Mouse (Mus musculus): Measurements from ENCODE around the gene Elp6. TPM values are rescaled to one million over a fixed set of nuclear protein-coding genes. Genes with fewer than 3 reads are reported as not detected.
"Not testable (repeated sequence)": the region's sequence is repeated elsewhere in the genome, so short reads cannot be mapped to it uniquely, and the experiment has no call there.

Gene Elp6
- polyA plus RNA-seq, 1 experiment: 26.0 TPM

GRCm38 (mm10) chr9:110329655-110330054 is 24.7 kb downstream of the Elp6 start:
- Histone ChIP-seq H3K36me3 (ENCODE audit: control insufficient read depth, insufficient read depth) (no peaks in the 10 kb centered on the region), H3K27me3 (ENCODE audit: control insufficient read depth, insufficient read depth, insufficient read length) (no peaks in the 10 kb centered on the region), H3K79me3 (ENCODE audit: low read depth) (peaks cover 6% of the 10 kb centered on the region), H3K79me2 (ENCODE audit: control insufficient read depth, insufficient read depth) (peaks cover 13% of the 10 kb centered on the region), H3ac (ENCODE audit: control insufficient read depth, insufficient read length, low read depth) (no peak overlapping the region), H3K4me3 (ENCODE audit: insufficient read depth, poor library complexity, severe bottlenecking) (no peak overlapping the region)
- TF ChIP-seq CEBPB (IDR thresholded peaks at IDR 0.05; ENCODE audit: low read depth) (no peak), USF1 (IDR thresholded peaks at IDR 0.05; ENCODE audit: low read depth) (no peak), CTCF (IDR thresholded peaks at IDR 0.05; ENCODE audit: control insufficient read depth, insufficient read depth, insufficient read length) (no peak), MYOG (IDR thresholded peaks at IDR 0.05; ENCODE audit: control insufficient read depth, extremely low read depth, insufficient read length) (no peak), MAX (IDR thresholded peaks at IDR 0.05) (no peak), MYOD1 (IDR thresholded peaks at IDR 0.05; ENCODE audit: control insufficient read depth, insufficient read length, low read depth) (no peak), FOSL1 (IDR thresholded peaks at IDR 0.05; ENCODE audit: insufficient read depth, low read length, poor library complexity, severe bottlenecking) (no peak)

DNA sequence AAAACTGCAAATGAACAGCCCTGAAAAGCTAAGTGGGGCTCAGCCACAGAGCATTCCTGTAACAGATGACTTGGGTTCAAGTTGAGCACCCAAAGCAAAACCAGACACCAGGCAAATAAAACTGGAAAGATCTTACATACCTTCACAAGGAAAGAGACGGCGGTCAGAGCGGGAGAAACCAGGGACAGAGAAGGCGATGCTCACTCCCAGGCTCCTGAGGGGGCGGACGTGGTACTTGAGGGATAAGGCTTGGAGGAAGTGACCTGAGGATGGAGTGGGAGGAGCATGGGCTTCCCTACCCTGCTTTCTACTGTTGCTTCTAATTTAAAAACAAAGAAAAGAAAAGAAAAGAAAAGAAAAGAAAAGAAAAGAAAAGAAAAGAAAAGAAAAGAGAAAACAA is 25.4 kb downstream of the Elp6 start:
- Histone ChIP-seq H3K4me3 (ENCODE audit: insufficient read depth, poor library complexity, severe bottlenecking) (no peak overlapping the region), H3K36me3 (ENCODE audit: control insufficient read depth, insufficient read depth) (no peaks in the 10 kb centered on the region), H3ac (ENCODE audit: control insufficient read depth, insufficient read length, low read depth) (no peak overlapping the region), H3K27me3 (ENCODE audit: control insufficient read depth, insufficient read depth, insufficient read length) (no peaks in the 10 kb centered on the region), H3K79me3 (ENCODE audit: low read depth) (peaks cover 13% of the 10 kb centered on the region), H3K79me2 (ENCODE audit: control insufficient read depth, insufficient read depth) (peaks cover 20% of the 10 kb centered on the region)
- TF ChIP-seq FOSL1 (IDR thresholded peaks at IDR 0.05; ENCODE audit: insufficient read depth, low read length, poor library complexity, severe bottlenecking) (no peak), USF1 (IDR thresholded peaks at IDR 0.05; ENCODE audit: low read depth) (no peak), CTCF (IDR thresholded peaks at IDR 0.05; ENCODE audit: control insufficient read depth, insufficient read depth, insufficient read length) (no peak), MAX (IDR thresholded peaks at IDR 0.05) (no peak), CEBPB (IDR thresholded peaks at IDR 0.05; ENCODE audit: low read depth) (no peak)

DNA sequence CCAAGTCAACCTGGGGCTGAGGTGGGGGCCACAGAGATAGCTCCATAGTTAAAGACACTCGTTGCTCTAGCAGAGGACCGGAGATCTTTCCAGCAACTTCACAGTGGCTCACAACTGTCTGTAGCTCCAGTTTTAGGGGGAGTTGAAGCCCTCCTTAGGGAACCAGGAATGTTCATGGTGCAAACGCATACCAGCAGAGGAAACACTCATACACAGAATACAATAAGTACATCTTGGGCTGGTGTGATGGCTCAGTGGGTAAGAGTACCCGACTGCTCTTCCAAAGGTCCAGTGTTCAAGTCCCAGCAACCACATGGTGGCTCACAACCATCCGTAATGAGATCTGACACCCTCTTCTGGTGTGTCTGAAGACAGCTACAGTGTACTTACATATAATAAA is 25.9 kb downstream of the Elp6 start:
- not testable (repeated sequence) for H3K36me3 ChIP-seq (ENCODE audit: control insufficient read depth, insufficient read depth); H3K4me3 ChIP-seq (ENCODE audit: insufficient read depth, poor library complexity, severe bottlenecking); H3K27me3 ChIP-seq (ENCODE audit: control insufficient read depth, insufficient read depth, insufficient read length); H3ac ChIP-seq (ENCODE audit: control insufficient read depth, insufficient read length, low read depth)
- H3K79me2 ChIP-seq (ENCODE audit: control insufficient read depth, insufficient read depth): peaks cover 26% of the 10 kb centered on the region
- H3K79me3 ChIP-seq (ENCODE audit: low read depth): peaks cover 16% of the 10 kb centered on the region

GRCm38 (mm10) chr9:110333135-110333895 is 28.3 kb downstream of the Elp6 start, which contains the start of gene Scap:
Gene Scap, plus strand, starts transcription at chr9:110333288.
- no peaks in the 10 kb centered on the region for H3K36me3 ChIP-seq (ENCODE audit: control insufficient read depth, insufficient read depth)
- no peak for TF ChIP-seq CEBPB (IDR thresholded peaks at IDR 0.05; ENCODE audit: low read depth)
- no peak for TF ChIP-seq FOSL1 (IDR thresholded peaks at IDR 0.05; ENCODE audit: insufficient read depth, low read length, poor library complexity, severe bottlenecking)
- peak; percentile 72 for TF ChIP-seq MAX (IDR thresholded peaks at IDR 0.05)
- peak; percentile 72 for TF ChIP-seq USF1 (IDR thresholded peaks at IDR 0.05; ENCODE audit: low read depth)
- TF ChIP-seq CTCF (IDR thresholded peaks at IDR 0.05; ENCODE audit: control insufficient read depth, insufficient read depth, insufficient read length): peak; percentile 92
- H3K27me3 ChIP-seq (ENCODE audit: control insufficient read depth, insufficient read depth, insufficient read length): no peaks in the 10 kb centered on the region
- H3K79me2 ChIP-seq (ENCODE audit: control insufficient read depth, insufficient read depth): peaks cover 49% of the 10 kb centered on the region
- peak within 1 kb of the TSS; percentile 57 for H3K4me3 ChIP-seq (ENCODE audit: insufficient read depth, poor library complexity, severe bottlenecking)
- H3ac ChIP-seq (ENCODE audit: control insufficient read depth, insufficient read length, low read depth): peak within 1 kb of the TSS; percentile 77
- peaks cover 22% of the 10 kb centered on the region for H3K79me3 ChIP-seq (ENCODE audit: low read depth)

DNA sequence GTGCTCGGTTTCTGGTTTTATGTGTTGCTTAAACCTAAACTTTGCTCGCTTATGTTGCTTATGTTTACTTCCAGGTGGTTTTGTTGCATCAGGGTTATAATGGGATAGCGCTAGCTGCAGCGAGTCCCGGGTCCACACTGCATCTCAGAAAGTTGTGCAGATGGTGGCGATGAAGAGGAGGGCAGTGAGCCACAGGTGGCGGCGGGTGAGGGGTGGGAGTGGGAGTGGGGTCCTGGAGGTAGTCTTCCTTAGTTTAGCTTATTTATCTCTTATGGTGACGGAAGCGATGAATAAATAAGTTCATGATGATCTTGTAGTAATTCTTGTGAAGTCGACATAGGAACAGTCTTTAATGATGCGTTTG is 28.9 kb downstream of the Elp6 start:
- H3K79me2 ChIP-seq (ENCODE audit: control insufficient read depth, insufficient read depth): peaks cover 55% of the 10 kb centered on the region
- H3ac ChIP-seq (ENCODE audit: control insufficient read depth, insufficient read length, low read depth): peak overlapping the region; percentile 77
- no peaks in the 10 kb centered on the region for H3K27me3 ChIP-seq (ENCODE audit: control insufficient read depth, insufficient read depth, insufficient read length)
- H3K36me3 ChIP-seq (ENCODE audit: control insufficient read depth, insufficient read depth): no peaks in the 10 kb centered on the region
- H3K4me3 ChIP-seq (ENCODE audit: insufficient read depth, poor library complexity, severe bottlenecking): peak overlapping the region; percentile 57
- no peak for TF ChIP-seq MYOG (IDR thresholded peaks at IDR 0.05; ENCODE audit: control insufficient read depth, extremely low read depth, insufficient read length)
- no peak for TF ChIP-seq USF1 (IDR thresholded peaks at IDR 0.05; ENCODE audit: low read depth)
- peaks cover 22% of the 10 kb centered on the region for H3K79me3 ChIP-seq (ENCODE audit: low read depth)

GRCm38 (mm10) chr9:110334849-110335248 is 29.9 kb downstream of the Elp6 start:
- Histone ChIP-seq H3ac (ENCODE audit: control insufficient read depth, insufficient read length, low read depth) (no peak overlapping the region), H3K4me3 (ENCODE audit: insufficient read depth, poor library complexity, severe bottlenecking) (no peak overlapping the region)
- no peak for TF ChIP-seq USF1 (IDR thresholded peaks at IDR 0.05; ENCODE audit: low read depth)
- no peak for TF ChIP-seq MYOD1 (IDR thresholded peaks at IDR 0.05; ENCODE audit: control insufficient read depth, insufficient read length, low read depth)

More at GRCm38 (mm10) chr9:110334849-110335248, 29.9 kb downstream of the Elp6 start:
- Histone ChIP-seq H3K27me3 (ENCODE audit: control insufficient read depth, insufficient read depth, insufficient read length) (no peaks in the 10 kb centered on the region), H3K36me3 (ENCODE audit: control insufficient read depth, insufficient read depth) (no peaks in the 10 kb centered on the region), H3K79me2 (ENCODE audit: control insufficient read depth, insufficient read depth) (peaks cover 64% of the 10 kb centered on the region), H3K79me3 (ENCODE audit: low read depth) (peaks cover 22% of the 10 kb centered on the region)

Measured in C2C12 (cell line).